Mouse (Mus musculus) monocyte, adult 5-6 weeks (primary cell): ENCODE measurements at regions not wholly inside any gene's neighbourhood (a gene's known extent, or its start where the extent isn't known, plus 50 kb on each side); places are given as distances from the start of the nearest gene placed in this dataset.

Experiments
- ATAC-seq: fragments of 153-309, 156-312 bp; replicated peaks from 2 replicates; pipeline ENCODE4 v1.8.0; 2017; ENCODE audit warnings: mild to moderate bottlenecking; ENCODE audit not compliant: low TSS enrichment, insufficient number of reproducible peaks, severe bottlenecking, poor library complexity, low FRiP score

DNA sequence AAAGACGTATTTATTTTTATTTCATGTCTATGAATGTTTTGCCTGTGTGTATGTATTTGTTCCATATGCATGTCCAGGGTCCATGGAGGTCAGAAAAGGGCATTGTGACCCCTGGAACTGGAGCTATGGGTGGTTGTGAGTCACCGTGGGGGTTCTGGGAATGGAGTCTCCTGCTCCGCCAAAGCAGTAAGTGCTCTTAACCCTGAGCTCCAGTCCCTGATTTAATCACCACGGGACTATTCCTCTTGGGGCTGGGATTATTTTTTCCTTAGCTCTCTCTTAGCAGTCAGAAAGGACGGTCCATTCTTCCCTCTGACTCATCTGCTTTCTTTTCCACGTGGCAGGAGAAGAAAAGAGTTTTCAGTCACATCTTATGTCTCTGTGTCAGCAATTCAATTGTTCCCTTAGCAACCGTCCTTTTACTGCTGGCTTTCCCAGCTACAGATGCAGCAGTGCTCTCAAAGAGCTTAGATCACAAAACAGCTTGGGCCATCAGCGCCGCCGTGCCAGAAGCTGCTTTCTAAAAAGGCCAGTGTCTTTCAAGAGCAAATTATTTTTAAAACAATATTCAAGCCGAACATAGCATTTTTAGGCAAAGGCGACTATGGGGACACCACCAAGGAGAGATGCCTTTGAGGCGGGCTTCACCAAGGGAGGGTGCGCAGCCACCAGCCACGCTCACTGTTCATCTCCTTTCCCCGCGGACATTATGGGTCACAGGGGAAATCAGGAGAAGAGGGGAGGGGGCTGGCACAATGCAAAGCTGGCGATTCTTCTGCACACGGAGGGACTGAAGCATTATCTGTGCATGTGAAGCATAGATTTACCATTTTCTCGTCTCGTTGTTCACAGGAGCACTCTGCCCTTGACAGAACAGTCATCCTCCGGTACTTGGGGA is 110.8 kb downstream of the Map3k7 start:
- no peak for ATAC-seq

DNA sequence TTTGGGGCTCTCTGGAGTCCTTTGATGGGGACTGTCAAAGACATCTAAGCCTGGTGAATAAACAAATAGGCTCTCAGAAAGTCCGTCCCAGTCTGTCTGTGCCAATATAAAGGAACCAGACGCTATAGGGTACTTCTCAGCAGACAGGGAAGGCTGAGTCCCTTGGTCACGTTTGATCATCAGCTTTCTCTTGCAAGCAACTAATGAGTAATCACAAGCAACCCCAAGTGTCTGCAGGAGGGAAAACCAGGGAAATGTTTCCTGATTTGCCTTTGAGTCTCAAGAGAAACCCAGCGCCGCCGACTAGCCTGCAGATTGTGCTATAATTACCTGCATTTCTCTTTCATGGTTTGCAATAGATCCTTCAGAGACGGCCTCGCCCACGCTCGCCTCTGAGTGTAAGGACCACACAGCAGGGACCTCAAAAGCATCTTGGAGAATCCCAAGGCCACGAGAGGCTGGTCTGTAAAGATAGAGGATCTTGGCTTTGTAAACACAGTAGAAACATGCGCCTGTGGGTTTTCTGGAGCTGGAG is 112.6 kb downstream of the Map3k7 start:
- ATAC-seq, result no peak

DNA sequence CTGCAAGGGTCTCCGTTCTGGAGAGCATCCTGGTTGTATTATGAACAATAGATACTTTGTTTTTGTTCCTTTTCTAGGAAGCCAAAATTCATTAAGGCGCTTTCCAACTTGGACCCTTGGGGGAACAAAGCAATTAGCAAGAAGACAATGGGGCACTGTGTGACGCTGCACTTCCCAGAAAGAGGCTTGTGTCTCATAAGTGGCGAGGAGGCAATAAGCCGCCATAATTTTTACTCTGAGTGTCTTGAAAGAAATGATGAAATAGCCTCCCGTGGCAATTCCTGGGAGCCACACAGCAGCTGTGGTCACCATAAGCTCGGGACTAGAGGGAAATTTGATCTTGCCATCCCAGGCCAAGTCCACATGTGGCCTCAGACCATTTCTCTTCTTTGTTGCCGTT is 119.6 kb downstream of the Map3k7 start:
- no peak for ATAC-seq

DNA sequence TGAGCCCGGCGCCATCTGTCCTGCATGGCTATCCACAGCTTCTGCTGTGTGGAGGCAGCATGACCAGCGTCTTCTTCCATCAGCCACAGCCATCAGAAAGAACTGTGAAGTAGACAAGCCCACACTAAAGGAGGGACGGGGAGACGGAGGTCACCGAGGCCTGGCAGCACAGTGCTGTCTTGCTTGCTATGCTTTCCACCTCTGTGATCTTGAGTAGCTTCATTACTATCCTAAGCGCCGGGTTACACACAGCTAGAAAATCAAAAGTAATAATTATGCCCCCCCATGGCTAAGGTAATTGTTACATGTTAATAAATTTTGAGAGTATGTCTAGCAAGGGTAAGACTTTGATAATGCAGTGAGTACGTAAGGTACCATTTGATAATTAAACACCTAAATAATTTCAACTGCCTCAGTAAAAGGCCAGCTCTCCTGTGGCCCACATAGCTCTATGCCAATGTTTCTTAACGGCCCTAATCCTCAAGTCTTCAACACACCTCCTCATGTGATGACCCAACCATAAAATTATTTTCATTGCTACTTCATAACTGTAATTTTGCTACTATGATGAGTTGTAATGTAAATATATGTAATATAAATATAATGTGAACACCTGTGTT is 120.5 kb downstream of the Map3k7 start:
- ATAC-seq, result no peak

DNA sequence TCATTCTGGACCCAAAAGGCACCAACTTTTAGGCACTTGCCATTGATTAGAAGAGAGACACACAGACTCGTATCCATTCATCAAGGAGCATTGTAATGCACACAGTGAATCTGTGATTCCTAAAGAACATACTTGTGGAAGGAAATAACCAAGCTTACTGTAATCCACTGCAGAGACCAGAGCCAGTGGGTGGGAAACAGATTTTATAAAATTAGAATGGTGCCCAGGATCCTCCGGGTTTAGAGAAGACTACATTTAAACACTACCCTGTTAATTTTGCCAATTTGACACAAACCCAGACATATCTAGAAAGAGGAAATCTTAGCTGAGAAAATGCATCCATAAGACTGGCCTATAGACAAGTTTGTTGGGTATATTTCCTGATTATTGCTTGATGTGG is 121.1 kb downstream of the Map3k7 start:
- ATAC-seq, result no peak

DNA sequence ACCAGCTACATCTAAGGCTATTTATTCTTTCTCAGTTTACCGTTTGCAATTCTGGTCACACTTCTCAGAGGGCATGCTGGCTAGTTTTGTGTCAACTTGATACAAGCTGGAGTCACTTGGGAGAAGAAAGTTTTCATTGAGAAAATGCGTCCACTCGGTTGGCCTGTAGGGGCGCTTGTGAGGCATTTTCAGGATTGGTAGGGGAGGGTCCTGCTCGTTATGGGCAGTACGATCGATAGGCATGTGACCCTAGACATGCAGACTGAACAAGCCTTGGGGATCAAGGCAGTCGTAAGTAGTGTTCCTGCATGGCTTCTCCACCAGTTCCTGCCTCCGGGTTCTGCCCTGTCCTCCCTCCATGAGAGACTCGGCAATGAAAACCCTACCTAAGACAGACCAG is 127.2 kb downstream of the Map3k7 start:
- ATAC-seq, result no peak

DNA sequence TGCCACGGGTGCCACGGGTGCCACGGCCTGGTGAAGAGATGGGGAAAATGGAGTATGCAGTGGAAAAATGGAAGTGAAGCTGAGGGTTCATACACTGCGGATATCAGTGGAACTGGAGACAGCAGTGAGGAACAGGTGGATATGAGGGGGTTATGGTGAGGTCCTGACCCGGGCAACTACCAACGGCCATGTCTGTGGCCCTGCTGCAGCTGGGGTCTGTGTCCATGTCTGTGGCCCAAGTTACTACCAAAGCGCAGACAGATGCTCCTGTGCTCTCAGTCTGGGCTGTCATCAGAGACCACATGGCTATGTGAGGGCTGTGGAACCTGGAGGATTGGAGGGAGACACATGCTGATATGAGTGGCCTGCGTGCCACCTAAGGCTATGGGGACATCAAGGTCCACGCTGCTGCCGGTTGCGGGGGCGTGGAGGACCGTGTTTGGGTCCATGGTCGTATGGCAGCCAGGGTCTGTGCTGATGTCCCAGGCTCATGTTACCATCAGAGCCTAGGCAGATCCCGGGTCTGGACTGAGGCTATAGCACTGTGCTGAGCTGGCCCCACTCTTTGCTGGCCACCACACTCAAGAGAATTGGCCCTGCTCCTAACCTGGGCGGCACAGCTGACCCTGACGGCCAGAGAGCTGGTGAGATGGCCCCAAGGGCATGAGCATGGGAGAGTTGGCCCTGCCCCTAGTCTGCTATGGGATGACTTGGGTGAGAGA is 128.6 kb downstream of the Map3k7 start:
- no peak for ATAC-seq

DNA sequence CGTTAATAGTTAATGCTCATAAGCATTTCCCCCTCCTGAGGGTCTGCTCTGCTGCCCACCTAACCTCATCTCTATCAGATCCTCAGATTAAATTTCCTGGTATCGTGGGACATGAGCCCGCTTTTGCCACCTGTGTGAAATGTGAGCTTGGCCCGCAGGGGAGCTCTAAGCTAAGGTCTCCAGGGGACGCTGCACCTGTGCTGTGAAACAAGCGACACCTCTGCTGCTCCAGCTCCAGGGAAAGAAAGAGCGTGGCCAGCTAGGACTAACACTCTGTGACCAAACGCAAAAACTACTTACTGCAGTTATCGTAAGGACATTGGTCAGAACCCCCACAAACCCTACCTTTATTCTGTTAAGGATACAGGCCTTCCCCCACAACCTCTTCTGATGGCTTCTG is 134.3 kb downstream of the Map3k7 start:
- ATAC-seq, result no peak

DNA sequence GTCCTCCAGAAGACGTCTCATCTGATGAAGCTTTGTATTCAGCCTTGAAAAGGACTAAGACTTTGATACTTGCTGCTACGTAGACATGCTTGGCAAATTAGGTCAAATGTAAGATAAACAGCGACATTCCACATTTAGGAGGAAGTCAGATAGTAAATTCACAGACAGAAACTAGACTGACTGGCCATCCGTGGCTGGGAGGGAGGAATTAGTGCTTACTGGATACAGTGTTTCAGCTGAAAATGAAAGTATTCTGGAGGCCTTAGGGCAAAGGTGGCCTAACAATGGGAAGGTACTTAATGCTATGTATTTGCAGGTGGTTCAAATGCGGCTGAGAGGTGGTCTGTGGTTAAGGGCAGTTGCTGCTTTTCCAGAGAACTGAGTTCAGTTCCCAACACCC is 137.1 kb downstream of the Map3k7 start:
- ATAC-seq, result no peak

DNA sequence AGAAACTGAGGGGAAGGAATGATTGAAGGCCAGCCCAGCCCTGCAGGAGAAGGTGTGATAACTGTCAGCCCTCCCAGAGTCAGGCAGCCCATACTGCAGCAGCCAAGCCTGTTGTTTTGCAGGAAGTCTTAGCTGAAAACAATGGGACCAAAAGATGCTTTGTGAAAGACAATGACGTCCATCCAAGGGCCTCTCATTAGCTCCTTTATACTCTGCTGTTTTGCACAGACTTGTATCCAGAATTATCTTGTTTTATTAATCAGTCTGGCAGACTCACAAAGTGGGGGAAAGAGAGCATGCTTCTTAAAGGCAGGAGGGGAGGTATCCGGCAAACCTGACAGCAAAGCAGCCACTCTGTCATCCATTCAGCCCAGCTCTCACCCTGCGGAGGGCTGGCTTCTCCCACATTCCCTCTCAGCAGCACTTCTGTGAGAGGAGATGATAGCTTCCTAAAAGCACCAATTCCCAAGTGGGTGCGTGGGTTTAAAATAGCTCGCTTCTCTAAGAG is 131.9 kb upstream of the Bach2 start:
- no peak for ATAC-seq

DNA sequence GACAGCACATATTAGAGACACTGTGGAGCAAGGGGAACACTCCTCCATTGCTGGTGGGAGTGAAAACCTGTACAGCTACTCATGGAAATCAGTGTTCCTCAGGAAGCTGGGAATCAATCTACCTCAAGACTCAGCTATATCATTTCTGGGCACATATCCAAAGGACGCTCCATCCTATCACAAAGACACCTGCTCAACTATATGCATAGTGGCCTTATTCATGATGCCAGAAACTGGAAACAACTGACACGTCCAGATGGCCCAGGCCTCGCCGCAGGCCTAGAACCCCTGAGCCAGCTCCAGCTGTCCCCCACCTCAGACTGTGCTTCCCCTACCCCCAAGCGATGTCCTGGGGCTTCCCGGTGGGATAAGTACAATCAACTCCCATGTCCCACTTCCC is 116.3 kb upstream of the Bach2 start:
- ATAC-seq, result no peak

DNA sequence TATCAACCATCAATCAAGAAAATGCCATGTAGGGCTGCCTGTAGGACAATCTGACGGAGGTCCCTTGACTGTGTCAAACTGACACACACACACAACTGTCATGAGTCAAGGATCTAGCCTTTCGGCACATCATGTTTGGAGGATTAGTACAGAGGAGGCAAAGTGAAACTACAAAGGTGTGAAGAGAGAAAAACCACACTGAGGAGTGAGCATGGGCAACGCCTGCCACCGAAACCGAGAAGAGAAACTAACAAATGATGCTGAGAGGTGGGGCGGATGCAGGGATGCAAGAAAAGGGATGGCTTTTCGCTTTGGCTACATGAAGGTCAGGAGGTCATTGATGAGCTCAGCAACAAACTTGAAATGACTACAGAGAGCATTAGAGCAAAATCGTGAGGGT is 111.8 kb upstream of the Bach2 start:
- ATAC-seq, result peak; percentile 89

DNA sequence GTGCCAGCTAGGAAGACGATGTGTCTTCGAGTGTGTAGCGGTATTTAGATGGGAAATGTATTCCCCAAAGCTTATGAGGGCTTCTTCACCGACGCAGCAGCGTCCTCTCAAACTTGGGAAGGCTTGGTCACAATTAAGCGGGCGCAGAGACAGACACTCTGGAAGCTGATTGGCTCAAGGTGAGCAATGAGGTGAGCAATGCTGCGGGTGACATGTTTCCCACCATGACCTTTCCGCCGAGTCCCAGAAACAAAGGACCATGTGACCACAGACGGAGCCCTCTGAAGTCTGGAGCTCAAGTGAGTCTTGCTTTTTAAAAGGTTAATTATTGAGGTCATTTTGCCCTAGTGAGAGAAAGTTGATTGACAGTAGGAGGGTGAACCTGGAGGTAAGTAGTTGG is 108.0 kb upstream of the Bach2 start:
- no peak for ATAC-seq

DNA sequence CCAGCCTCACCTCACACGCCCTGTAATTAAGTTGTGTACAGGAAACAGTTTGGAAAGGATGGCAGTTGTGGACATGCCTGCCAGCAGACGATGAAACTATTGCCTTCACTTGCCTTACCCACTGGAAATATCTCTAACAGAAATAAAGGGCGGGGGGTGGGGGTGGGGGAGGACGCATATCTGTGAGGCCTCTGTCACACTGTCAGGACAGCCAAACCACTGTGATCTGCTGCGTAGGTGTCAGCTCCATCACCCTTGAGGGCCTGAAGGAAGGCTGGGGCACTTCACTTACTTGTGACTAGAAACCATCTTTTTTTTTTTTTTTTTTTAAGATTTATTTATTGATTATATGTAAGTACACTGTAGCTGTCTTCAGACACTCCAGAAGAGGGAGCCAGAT is 106.8 kb upstream of the Bach2 start:
- ATAC-seq, result no peak

DNA sequence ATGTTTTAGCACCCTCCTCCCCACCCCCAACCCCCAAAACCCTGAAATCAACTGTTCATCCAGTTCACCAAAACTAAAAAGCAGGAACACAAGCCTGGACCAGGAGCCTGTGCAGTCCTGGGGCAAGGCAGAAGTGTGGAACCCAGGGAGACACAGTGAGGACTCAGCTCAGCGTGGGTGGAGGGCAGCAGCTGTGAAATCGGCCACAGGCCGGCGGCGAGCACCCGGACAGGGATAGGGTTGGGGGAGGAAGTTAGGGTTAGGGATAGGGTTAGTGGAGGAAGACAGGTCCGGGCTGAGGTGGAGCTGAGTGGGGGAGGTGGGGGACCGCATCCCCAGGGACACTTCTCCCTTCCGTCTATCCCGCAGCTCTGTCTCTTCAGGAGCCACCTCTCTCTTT is 102.5 kb upstream of the Bach2 start:
- no peak for ATAC-seq

DNA sequence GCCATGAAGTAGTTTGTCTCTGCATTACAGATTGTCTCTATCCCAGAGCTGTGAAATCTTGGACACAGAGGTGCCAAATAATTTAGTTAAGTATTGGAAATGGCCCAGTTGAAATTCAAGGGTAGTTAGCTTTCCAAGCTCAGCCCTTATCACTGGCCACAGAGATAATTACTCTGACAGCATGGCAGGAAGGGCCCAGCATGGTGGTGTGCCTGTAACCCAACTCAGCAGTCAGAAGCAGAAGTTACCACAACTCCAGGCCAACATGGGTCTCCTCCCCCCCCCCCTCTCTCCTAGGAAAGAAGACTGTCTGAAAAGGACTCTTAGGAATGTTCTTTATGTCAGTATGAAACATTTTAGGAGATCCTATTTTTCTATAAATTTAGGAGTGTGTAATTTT is 101.4 kb upstream of the Bach2 start:
- no peak for ATAC-seq

DNA sequence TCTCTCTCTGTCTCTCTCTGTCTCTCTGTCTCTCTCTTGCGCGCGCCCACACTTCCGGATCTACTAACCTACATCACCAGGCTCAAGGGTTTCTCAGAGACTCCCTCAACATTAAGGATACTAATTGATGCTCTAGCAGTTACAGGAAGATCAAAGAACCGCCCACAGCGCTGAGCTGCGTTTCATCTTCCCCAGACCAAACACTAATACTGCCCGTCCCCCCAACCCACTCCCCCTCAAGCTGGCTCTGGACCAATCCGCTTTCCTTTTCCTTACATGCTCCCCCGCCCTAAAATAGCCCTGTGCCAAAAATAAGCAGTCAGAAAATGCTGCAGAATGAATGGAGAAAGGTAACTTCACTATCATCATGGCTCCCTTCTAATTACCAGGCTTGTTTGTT is 100.6 kb upstream of the Bach2 start:
- no peak for ATAC-seq

DNA sequence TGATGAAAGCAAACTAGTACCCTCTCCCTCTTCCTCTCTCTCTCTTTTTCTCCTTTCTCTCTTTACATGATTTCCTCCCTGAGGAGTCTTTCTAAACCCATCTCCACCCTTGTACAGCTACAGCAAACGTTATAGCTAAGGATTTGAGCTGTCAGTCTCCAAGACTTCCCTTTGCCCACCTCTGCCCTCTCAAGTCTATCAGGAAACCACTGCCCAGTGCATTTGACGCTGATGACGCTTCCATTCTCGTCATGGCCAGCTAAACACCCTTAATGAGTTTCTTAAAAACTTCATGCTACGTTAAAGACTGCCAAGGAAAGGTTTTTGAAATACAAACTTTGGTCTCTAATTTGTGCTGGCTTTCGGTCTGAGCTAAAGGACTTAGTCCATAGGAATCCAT is 99.0 kb upstream of the Bach2 start:
- ATAC-seq, result peak; percentile 47; the same call in 1 of the 2 replicates

DNA sequence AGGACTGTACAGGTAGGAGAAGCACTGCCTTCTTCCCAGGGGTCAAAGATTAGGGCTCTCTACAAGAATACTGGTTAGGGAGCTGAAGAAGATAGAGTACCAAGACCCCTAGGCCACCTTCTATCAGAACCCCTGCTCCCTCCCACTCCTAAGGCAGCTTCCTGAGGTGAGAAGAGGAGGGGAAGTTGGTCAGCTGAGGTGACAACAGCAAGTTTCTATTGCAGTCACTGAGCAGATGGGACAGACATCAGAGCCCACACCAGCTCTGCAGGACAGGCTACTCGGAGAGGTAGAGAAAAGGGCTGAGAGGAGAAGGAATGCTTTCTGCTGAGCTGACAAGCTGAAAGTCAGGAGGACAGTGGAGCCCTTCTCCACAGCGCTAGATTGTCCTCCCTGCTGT is 98.5 kb upstream of the Bach2 start:
- ATAC-seq, result no peak; the same call in 1 of the 2 replicates
